Mouse (Mus musculus) urinary bladder, adult 2 months (tissue): Measurements from ENCODE around the gene Ftsj3. TPM values are rescaled to one million over a fixed set of nuclear protein-coding genes. Genes with fewer than 3 reads are reported as not detected.

Experiments used
- DNase-seq: peaks from one replicate; pipeline ENCODE4 v3.0.0; 2022; ENCODE audit warnings: low spot score
- polyA plus RNA-seq: library from polyadenylated mRNA; depleted of rRNA; stranded (reverse); fragments of >200 nt; gene quantifications from 2 replicates; pipeline ENCODE4 v1.2.3, GENCODE M21; 2012; rRNA removed

The Ftsj3 gene
- polyA plus RNA-seq = 26.7 and 27.0 TPM in 2 replicates

- peak; percentile 97 for DNase-seq
Observed at GRCm38 (mm10) chr11:106255685-106256451, at the start of gene Ftsj3, which contains the start of gene Psmc5. Ftsj3 (minus strand) TSS chr11:106256079. Psmc5 (plus strand) TSS chr11:106256154.

GRCm38 (mm10) chr11:106305348-106306064 is 49.6 kb upstream of the Ftsj3 start:
- no peak for DNase-seq

GRCm38 (mm10) chr11:106302634-106303033 is 46.8 kb upstream of the Ftsj3 start:
- DNase-seq = no peak

- DNase-seq = no peak
Observed at GRCm38 (mm10) chr11:106301765-106302164, 45.9 kb upstream of the Ftsj3 start, which contains the start of gene Gh. Gh (minus strand) TSS chr11:106301865.

GRCm38 (mm10) chr11:106291861-106292260 is 36.0 kb upstream of the Ftsj3 start:
- DNase-seq = no peak

GRCm38 (mm10) chr11:106290376-106290775 is 34.5 kb upstream of the Ftsj3 start:
- no peak for DNase-seq

GRCm38 (mm10) chr11:106289369-106289768 is 33.5 kb upstream of the Ftsj3 start:
- no peak for DNase-seq

GRCm38 (mm10) chr11:106286987-106287386 is 31.1 kb upstream of the Ftsj3 start:
- DNase-seq = no peak

- DNase-seq = no peak
Observed at GRCm38 (mm10) chr11:106286206-106286605, 30.3 kb upstream of the Ftsj3 start.

- no peak for DNase-seq
Observed at GRCm38 (mm10) chr11:106284126-106284525, 28.2 kb upstream of the Ftsj3 start.

- DNase-seq = no peak
Observed at GRCm38 (mm10) chr11:106283371-106283770, 27.5 kb upstream of the Ftsj3 start.

- DNase-seq = no peak
Observed at GRCm38 (mm10) chr11:106282452-106282851, 26.6 kb upstream of the Ftsj3 start.

- peak; percentile 71 for DNase-seq
Observed at GRCm38 (mm10) chr11:106276454-106276853, 20.6 kb upstream of the Ftsj3 start, which contains the start of gene Tcam1. Tcam1 (plus strand) TSS chr11:106276672.

GRCm38 (mm10) chr11:106274971-106275411 is 19.1 kb upstream of the Ftsj3 start:
- DNase-seq = no peak

- DNase-seq = no peak
Observed at GRCm38 (mm10) chr11:106274374-106274773, 18.5 kb upstream of the Ftsj3 start.

- no peak for DNase-seq
Observed at GRCm38 (mm10) chr11:106273811-106274210, 17.9 kb upstream of the Ftsj3 start.

- no peak for DNase-seq
Observed at GRCm38 (mm10) chr11:106273311-106273684, 17.4 kb upstream of the Ftsj3 start.

GRCm38 (mm10) chr11:106272644-106273310 is 16.9 kb upstream of the Ftsj3 start, which contains the start of gene Smarcd2:
Smarcd2 (minus strand) TSS chr11:106272972.
- DNase-seq = peak; percentile 97

GRCm38 (mm10) chr11:106271794-106272643 is 16.1 kb upstream of the Ftsj3 start:
- DNase-seq = no peak

GRCm38 (mm10) chr11:106271131-106271793 is 15.4 kb upstream of the Ftsj3 start:
- no peak for DNase-seq

- no peak for DNase-seq
Observed at GRCm38 (mm10) chr11:106269060-106269431, 13.2 kb upstream of the Ftsj3 start.
